Mouse (Mus musculus): ENCODE data around the gene Iffo2. TPM values are rescaled to one million over a fixed set of nuclear protein-coding genes. Genes with fewer than 3 reads are reported as not detected.

Gene Iffo2
- polyA plus RNA-seq, 1 experiment from 2014 or later: 3.3 TPM

DNA sequence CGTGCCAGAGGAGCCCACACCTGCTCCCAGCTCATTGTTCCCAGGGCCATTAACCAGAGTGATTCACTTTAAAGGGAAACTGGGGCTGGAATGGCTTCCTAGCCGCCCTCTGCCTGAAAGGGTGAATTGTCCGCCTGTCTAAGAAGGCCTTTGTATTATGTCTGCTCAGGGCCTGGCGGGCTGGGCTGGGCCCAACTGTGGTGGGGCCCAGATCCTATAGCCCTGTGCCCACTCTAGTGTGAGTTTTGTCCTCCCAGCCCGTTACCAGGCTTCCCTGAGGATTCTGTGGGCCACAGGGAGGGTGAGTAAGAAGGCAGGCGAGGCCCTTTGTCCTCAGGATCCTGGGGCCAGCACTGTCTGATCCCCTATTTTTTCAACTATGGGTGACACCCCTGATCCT is 15.4 kb downstream of the Iffo2 start:
- Histone ChIP-seq H3K4me2 (no peak overlapping the region), H3K9me3 (ENCODE audit: control insufficient read depth, low read length) (no peaks in the 10 kb centered on the region), H3K4me1 (ENCODE audit: control insufficient read depth, insufficient read depth, low read length) (no peaks in the 10 kb centered on the region), H3K9ac (ENCODE audit: low read length) (no peak overlapping the region), H3K4me3 (ENCODE audit: low read depth, low read length) (no peak overlapping the region), H3K27ac (ENCODE audit: low read depth, low read length) (no peak overlapping the region; the same call in 1 of the 2 replicates), H3K27me3 (ENCODE audit: control insufficient read depth, insufficient read depth, low read length) (no peaks in the 10 kb centered on the region), H3K36me3 (ENCODE audit: control insufficient read depth, insufficient read depth, low read length) (no peaks in the 10 kb centered on the region)
- DNase-seq (ENCODE audit: low spot score, missing footprints) (peak; percentile 80), ATAC-seq (ENCODE audit: low FRiP score) (no peak)
- WGBS: 40% methylated on average over 6 of the region's 6 CpGs

GRCm38 (mm10) chr4:139549448-139549847 is 19.1 kb downstream of the Iffo2 start:
- ATAC-seq (ENCODE audit: low FRiP score): no peak
- Histone ChIP-seq H3K4me2 (no peak overlapping the region), H3K4me3 (ENCODE audit: low read depth, low read length) (no peak overlapping the region), H3K36me3 (ENCODE audit: control insufficient read depth, insufficient read depth, low read length) (no peaks in the 10 kb centered on the region), H3K27me3 (ENCODE audit: control insufficient read depth, insufficient read depth, low read length) (no peaks in the 10 kb centered on the region), H3K9ac (ENCODE audit: low read length) (no peak overlapping the region), H3K27ac (ENCODE audit: low read depth, low read length) (no peak overlapping the region), H3K9me3 (ENCODE audit: control insufficient read depth, low read length) (no peaks in the 10 kb centered on the region), H3K4me1 (ENCODE audit: control insufficient read depth, insufficient read depth, low read length) (no peaks in the 10 kb centered on the region)
- peak; percentile 33 for DNase-seq (ENCODE audit: low spot score, missing footprints)
- 89% methylated on average over 7 of the region's 7 CpGs for whole genome bisulfite sequencing

- Histone ChIP-seq H3K9me3 (ENCODE audit: control insufficient read depth, low read length) (no peaks in the 10 kb centered on the region), H3K4me3 (ENCODE audit: low read depth, low read length) (no peak overlapping the region), H3K36me3 (ENCODE audit: control insufficient read depth, insufficient read depth, low read length) (no peaks in the 10 kb centered on the region), H3K4me1 (ENCODE audit: control insufficient read depth, insufficient read depth, low read length) (no peaks in the 10 kb centered on the region), H3K27me3 (ENCODE audit: control insufficient read depth, insufficient read depth, low read length) (no peaks in the 10 kb centered on the region), H3K4me2 (no peak overlapping the region), H3K27ac (ENCODE audit: low read depth, low read length) (no peak overlapping the region), H3K9ac (ENCODE audit: low read length) (no peak overlapping the region)
- ATAC-seq (ENCODE audit: low FRiP score) (no peak), DNase-seq (ENCODE audit: low spot score, missing footprints) (peak; percentile 28)
- WGBS: 91% methylated on average over 11 of the region's 11 CpGs
Measured at GRCm38 (mm10) chr4:139555235-139555634, 24.9 kb downstream of the Iffo2 start.

DNA sequence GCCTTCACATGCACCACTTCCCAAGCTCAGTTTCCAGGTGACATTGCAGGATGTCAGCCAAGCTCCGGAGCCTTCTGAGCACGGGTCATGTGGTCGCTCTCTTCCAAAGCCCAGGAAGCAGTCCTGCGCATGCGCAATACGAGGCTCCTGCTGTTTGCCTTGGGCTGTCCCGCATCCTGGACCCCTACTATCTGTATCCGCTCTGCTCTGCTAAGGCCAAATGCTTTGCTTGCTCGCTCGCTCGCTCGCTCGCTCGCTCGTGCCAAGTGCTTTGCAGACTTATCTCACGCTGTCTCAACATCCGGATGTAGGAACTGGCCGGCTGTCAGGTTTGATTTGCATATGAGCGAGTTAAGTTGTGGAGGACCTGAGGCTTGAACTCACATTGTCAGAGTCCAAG is 25.6 kb downstream of the Iffo2 start:
- 74% methylated on average over 19 of the region's 19 CpGs for WGBS
- Histone ChIP-seq H3K9ac (ENCODE audit: low read length) (no peak overlapping the region), H3K36me3 (ENCODE audit: control insufficient read depth, insufficient read depth, low read length) (no peaks in the 10 kb centered on the region), H3K27ac (ENCODE audit: low read depth, low read length) (no peak overlapping the region), H3K4me1 (ENCODE audit: control insufficient read depth, insufficient read depth, low read length) (no peaks in the 10 kb centered on the region), H3K4me3 (ENCODE audit: low read depth, low read length) (no peak overlapping the region), H3K4me2 (no peak overlapping the region), H3K9me3 (ENCODE audit: control insufficient read depth, low read length) (no peaks in the 10 kb centered on the region), H3K27me3 (ENCODE audit: control insufficient read depth, insufficient read depth, low read length) (no peaks in the 10 kb centered on the region)
- ATAC-seq (ENCODE audit: low FRiP score): no peak
- peak; percentile 81 for DNase-seq (ENCODE audit: low spot score, missing footprints)

- no peak overlapping the region for H3K4me3 ChIP-seq (ENCODE audit: low read depth, low read length)
- DNase-seq (ENCODE audit: low spot score, missing footprints): no peak
- no peak for ATAC-seq (ENCODE audit: low FRiP score)
- 86% methylated on average over 15 of the region's 15 CpGs for WGBS
- H3K9me3 ChIP-seq (ENCODE audit: control insufficient read depth, low read length): no peaks in the 10 kb centered on the region
- H3K36me3 ChIP-seq (ENCODE audit: control insufficient read depth, insufficient read depth, low read length): no peaks in the 10 kb centered on the region
- no peaks in the 10 kb centered on the region for H3K27me3 ChIP-seq (ENCODE audit: control insufficient read depth, insufficient read depth, low read length)
- H3K4me2 ChIP-seq: no peak overlapping the region
- H3K9ac ChIP-seq (ENCODE audit: low read length): no peak overlapping the region
- no peak overlapping the region for H3K27ac ChIP-seq (ENCODE audit: low read depth, low read length)
- H3K4me1 ChIP-seq (ENCODE audit: control insufficient read depth, insufficient read depth, low read length): no peaks in the 10 kb centered on the region
Measured at GRCm38 (mm10) chr4:139568361-139568760, 38.0 kb downstream of the Iffo2 start.

DNA sequence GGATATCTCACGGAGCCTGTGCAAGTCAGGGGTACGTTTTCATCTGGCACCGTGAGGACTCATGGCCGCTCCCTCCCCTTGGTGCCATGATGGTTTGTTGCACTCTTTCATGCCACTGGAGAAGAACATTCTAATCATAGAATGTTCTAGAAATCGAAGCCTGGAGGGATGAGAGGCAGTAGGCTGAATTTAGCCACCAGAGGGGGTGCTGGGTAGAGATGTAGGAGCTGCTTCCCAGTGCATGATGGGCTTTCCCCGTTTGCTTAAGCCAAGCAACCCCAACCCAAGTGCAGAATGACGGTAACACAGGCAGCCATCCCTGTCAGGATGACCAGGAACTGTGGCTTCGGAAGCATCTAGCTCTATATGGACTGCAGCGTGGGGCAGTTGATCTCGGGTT is 40.4 kb downstream of the Iffo2 start:
- DNase-seq (ENCODE audit: low spot score, missing footprints): peak; percentile 60
- Histone ChIP-seq H3K27ac (ENCODE audit: low read depth, low read length) (no peak overlapping the region), H3K4me1 (ENCODE audit: control insufficient read depth, insufficient read depth, low read length) (peaks cover 6% of the 10 kb centered on the region; the same call in 1 of the 2 replicates), H3K4me2 (no peak overlapping the region), H3K9ac (ENCODE audit: low read length) (no peak overlapping the region), H3K9me3 (ENCODE audit: control insufficient read depth, low read length) (no peaks in the 10 kb centered on the region), H3K36me3 (ENCODE audit: control insufficient read depth, insufficient read depth, low read length) (no peaks in the 10 kb centered on the region), H3K4me3 (ENCODE audit: low read depth, low read length) (no peak overlapping the region), H3K27me3 (ENCODE audit: control insufficient read depth, insufficient read depth, low read length) (no peaks in the 10 kb centered on the region)
- 86% methylated on average over 10 of the region's 10 CpGs for WGBS
- ATAC-seq (ENCODE audit: low FRiP score): no peak

GRCm38 (mm10) chr4:139572928-139573512 is 42.7 kb downstream of the Iffo2 start:
- Histone ChIP-seq H3K9ac (ENCODE audit: low read length) (no peak overlapping the region), H3K9me3 (ENCODE audit: control insufficient read depth, low read length) (no peaks in the 10 kb centered on the region), H3K4me2 (no peak overlapping the region), H3K4me1 (ENCODE audit: control insufficient read depth, insufficient read depth, low read length) (peaks cover 14% of the 10 kb centered on the region), H3K4me3 (ENCODE audit: low read depth, low read length) (no peak overlapping the region), H3K36me3 (ENCODE audit: control insufficient read depth, insufficient read depth, low read length) (no peaks in the 10 kb centered on the region), H3K27me3 (ENCODE audit: control insufficient read depth, insufficient read depth, low read length) (no peaks in the 10 kb centered on the region), H3K27ac (ENCODE audit: low read depth, low read length) (no peak overlapping the region)
- no peak for ATAC-seq (ENCODE audit: low FRiP score)
- DNase-seq (ENCODE audit: low spot score, missing footprints): peak; percentile 69
- 85% methylated on average over 12 of the region's 12 CpGs for WGBS

DNA sequence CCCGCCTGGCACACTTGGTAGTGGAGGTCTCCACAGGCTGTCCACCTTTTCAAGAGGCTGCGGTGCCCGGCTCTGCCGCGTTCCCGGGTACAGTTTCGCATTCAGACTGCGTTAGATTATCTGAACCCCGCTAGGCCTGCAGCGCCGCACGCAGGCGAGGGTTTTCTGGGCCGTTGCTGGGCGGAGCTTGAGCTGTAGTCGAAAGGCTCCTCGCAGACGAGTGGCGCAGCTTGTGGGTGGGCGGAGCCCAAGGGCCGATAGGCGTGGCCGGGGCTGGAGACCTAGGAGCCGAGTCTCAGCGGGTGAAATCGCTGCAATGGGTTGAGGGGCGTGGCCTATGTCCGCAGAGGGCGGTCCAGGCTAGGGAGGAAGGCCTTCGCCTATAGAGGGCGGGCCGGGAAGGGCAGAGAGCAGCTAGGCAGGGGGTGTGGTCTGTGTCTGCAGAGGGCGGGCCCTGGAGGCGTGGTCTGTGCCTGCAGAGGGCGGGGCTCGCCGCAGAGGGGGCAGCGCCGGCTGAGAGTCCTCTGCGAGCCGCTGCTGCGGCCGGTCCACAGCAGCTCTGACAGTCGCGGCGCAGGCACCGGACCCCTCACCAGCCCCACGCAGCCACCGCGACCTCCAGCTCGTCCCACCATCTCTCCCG is 43.9 kb downstream of the Iffo2 start:
- H3K4me1 ChIP-seq (ENCODE audit: control insufficient read depth, insufficient read depth, low read length): peaks cover 14% of the 10 kb centered on the region
- under 1% methylated on average over 51 of the region's 52 CpGs for WGBS
- H3K27me3 ChIP-seq (ENCODE audit: control insufficient read depth, insufficient read depth, low read length): no peaks in the 10 kb centered on the region
- peak overlapping the region; percentile 79 for H3K9ac ChIP-seq (ENCODE audit: low read length)
- peak overlapping the region; percentile 74 for H3K4me3 ChIP-seq (ENCODE audit: low read depth, low read length)
- peak; percentile 98 for ATAC-seq (ENCODE audit: low FRiP score)
- H3K4me2 ChIP-seq: peak overlapping the region; percentile 99
- H3K36me3 ChIP-seq (ENCODE audit: control insufficient read depth, insufficient read depth, low read length): no peaks in the 10 kb centered on the region
- no peaks in the 10 kb centered on the region for H3K9me3 ChIP-seq (ENCODE audit: control insufficient read depth, low read length)
- peak; percentile 100 for DNase-seq (ENCODE audit: low spot score, missing footprints)
- H3K27ac ChIP-seq (ENCODE audit: low read depth, low read length): peak overlapping the region; percentile 84

GRCm38 (mm10) chr4:139574799-139575672 is 44.7 kb downstream of the Iffo2 start:
- H3K9ac ChIP-seq (ENCODE audit: low read length): peak overlapping the region; percentile 79
- H3K27me3 ChIP-seq (ENCODE audit: control insufficient read depth, insufficient read depth, low read length): no peaks in the 10 kb centered on the region
- H3K4me1 ChIP-seq (ENCODE audit: control insufficient read depth, insufficient read depth, low read length): peaks cover 16% of the 10 kb centered on the region
- peak overlapping the region; percentile 74 for H3K4me3 ChIP-seq (ENCODE audit: low read depth, low read length)
- 1% methylated on average over 103 of the region's 111 CpGs for WGBS
- ATAC-seq (ENCODE audit: low FRiP score): peak; percentile 10
- no peaks in the 10 kb centered on the region for H3K9me3 ChIP-seq (ENCODE audit: control insufficient read depth, low read length)
- H3K27ac ChIP-seq (ENCODE audit: low read depth, low read length): peak overlapping the region; percentile 84
- peak overlapping the region; percentile 99 for H3K4me2 ChIP-seq
- DNase-seq (ENCODE audit: low spot score, missing footprints): peak; percentile 96
- H3K36me3 ChIP-seq (ENCODE audit: control insufficient read depth, insufficient read depth, low read length): no peaks in the 10 kb centered on the region

All from midbrain, embryonic 11.5 days (tissue).